Mouse (Mus musculus) A20 (cell line): ENCODE measurements around the gene Kpna4.
A peak's percentile ranks its signal among the peaks of the same experiment; 100 is the strongest.
"Not testable (repeated sequence)": the region's sequence is repeated elsewhere in the genome, so short reads cannot be mapped to it uniquely, and the experiment has no call there.

Source experiments
- DNase-seq: peaks from one replicate; pipeline ENCODE4 v3.0.0-alpha.2; 2011; ENCODE audit warnings: low read depth, low spot score

The Kpna4 gene

DNA sequence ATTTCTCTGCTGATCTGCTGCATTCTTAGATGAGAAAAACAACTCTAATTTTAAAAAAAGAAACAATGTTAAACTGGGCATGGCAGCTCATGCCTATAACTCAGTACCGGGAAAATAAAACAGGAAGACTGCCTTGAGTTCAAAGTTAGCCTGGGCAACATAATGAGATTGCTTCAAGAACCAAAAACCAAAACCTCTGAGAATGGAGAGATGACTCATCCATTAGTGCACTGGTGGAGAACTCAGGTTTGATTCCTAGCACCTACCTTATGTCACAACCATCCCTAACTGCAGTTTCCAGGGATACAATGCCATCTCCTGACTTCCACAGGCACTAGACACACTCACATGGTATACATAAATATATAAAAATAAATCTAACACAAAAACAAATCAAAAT, 17.8 kb downstream of the Kpna4 start:
- DNase-seq = no peak

DNA sequence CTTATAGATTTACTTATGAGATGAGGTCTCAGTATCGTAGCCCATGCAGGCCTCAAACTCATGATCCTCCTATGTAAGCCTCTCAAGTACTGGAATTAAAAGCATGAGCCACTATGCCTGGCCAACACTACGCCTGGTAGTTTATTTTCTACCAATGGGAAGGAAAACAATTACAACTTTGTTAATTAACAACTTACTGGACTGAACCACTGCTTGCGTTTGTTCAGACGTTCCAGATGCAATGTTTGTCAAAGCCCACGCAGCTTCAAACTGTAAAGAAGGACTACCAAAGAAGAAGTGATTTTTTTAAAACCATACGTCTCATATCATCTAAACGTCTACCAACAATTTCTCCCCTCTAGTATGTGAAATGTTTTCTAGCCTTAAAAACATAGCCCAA, 32.5 kb downstream of the Kpna4 start:
- DNase-seq = no peak

DNA sequence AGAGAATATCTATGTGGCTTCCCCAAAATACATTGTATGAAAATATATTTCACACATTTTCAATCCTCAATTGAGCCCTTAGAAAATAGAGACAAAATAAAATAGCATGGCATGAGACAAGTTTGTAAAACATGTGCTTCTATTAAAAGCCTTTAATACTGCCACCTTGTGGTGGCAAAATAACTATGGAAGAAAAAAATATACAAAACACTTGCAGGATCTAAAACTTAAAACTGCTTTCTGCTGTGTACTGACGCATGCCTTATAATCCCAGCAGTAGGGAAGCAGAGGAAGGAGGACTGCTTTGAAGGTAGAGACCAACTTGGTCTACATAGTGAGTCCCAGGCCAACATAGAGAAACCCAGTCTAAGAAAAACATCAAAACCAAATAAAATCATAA, 62.9 kb downstream of the Kpna4 start:
- peak; percentile 71 for DNase-seq

- peak; percentile 63 for DNase-seq
Measured at GRCm38 (mm10) chr3:69062764-69063163, 64.1 kb downstream of the Kpna4 start.

GRCm38 (mm10) chr3:69060672-69061071, 66.2 kb downstream of the Kpna4 start:
- DNase-seq = no peak

DNA sequence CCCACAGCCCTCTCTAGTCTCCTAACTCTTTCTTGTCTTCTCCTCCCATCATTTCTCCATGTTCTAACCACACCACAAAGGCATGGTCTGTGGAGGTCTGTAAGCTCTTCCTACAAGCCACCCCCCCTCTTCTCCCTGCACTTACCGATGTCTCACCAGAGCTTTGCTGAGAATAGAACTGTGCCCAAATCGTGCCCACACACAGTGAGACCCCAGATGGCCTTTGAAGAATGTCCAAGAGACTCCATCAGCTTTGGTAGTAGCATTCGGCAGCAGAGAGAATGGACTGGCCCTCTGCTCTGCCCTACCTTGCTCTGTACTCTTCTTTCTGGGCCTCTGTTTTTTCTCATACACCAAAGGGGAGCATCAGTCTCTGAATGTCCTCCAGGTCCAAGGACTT, 71.0 kb downstream of the Kpna4 start:
- DNase-seq = no peak

DNA sequence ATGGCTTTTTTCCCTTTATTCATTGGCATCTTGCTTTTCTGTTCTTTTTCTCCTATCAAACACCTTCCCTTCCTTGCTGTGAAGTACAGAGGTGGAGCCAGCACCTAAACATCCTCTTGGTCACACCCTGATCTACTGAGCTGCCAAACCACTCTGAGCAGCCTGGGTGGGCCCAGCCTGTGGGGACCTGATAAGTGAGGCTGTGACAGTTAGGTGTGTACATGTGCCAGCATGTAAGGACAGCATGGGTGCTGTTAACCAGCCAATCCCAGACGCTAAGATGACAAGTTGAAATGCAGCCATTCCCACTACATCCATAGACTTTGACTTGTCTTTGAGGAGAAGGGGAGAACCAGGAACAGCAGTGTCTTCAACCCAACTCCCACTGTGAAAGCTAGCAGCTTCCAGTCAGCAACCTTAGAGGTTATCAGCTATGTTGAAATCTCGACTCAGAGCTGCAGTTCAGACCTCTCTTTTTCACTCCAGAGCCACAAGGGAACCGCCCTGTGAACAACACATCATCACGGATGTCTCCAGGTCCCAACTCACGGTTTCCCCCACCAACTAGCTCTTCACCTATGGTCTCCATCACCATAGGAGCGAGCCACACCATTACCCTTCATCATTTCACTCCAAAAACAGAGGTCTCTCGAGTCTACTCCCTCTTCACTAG, 72.0 kb downstream of the Kpna4 start:
- no peak for DNase-seq

- no peak for DNase-seq
Measured at GRCm38 (mm10) chr3:69051894-69052293, 75.0 kb downstream of the Kpna4 start.

GRCm38 (mm10) chr3:69049011-69049410, 77.9 kb downstream of the Kpna4 start:
- no peak for DNase-seq

GRCm38 (mm10) chr3:69047684-69048083, 79.2 kb downstream of the Kpna4 start:
- no peak for DNase-seq

DNA sequence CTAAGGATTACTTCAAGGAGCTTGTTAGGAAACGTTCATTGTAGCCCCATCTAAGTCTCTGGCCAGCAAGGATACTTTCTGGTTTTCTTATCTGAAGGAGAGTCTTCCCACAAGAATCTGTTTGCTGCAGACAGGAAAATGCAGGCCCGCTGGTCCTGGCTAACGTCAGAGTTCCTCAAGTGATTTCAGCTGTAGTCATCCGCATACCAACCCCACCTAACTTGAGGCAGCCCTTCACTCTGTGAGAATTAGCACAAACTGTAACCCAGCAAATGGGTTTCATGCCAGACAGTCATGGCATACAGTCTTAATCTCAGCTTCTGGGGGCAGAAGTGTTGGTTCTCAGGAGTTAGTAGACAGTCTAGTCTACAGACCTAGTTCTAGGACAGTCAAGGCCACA, 80.4 kb downstream of the Kpna4 start:
- no peak for DNase-seq

GRCm38 (mm10) chr3:69045750-69046149, 81.2 kb downstream of the Kpna4 start:
- DNase-seq = no peak

GRCm38 (mm10) chr3:69045400-69045703, 81.6 kb downstream of the Kpna4 start:
- no peak for DNase-seq

DNA sequence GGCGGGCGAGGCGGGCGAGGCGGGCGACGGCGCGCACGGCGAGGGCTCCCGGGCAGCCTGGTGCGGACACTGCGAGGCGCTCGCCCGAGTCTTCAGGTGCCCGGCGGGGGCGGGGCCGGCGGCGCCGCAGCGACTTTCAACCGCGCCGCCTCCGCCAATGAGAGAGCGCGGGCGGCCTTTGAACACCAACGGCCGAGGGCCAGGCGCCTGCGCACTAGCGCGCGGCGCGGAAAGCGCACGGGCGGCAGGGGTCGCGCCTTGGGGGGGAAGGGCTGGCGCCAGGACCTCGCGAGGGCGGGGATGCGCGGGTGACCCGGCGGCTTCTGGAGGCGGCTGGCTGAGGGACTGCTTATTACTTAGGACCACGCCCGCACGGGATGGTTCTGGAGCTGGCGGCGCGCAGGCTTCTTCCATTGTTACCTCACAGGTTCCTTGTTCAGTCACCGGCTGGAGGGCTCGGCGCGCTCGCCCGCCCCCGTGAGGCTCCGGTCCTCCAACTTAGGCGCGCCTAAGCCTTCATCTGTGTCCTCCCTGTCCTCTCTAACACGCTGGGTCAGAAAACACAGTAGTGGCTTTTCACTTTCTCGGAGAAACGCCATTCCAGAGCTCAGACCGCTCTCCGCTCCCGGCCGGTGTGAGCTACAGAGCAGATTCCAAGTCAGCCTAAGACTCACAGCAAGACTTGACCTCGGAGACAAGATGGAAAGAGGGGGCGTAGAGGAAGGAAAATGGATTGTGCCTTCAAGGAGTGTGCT, 82.1 kb downstream of the Kpna4 start, which contains the start of gene Trim59:
TSS of gene Trim59 (minus strand) at position 111 of the 755 bp plus-strand sequence.
- peak; percentile 95 for DNase-seq

DNA sequence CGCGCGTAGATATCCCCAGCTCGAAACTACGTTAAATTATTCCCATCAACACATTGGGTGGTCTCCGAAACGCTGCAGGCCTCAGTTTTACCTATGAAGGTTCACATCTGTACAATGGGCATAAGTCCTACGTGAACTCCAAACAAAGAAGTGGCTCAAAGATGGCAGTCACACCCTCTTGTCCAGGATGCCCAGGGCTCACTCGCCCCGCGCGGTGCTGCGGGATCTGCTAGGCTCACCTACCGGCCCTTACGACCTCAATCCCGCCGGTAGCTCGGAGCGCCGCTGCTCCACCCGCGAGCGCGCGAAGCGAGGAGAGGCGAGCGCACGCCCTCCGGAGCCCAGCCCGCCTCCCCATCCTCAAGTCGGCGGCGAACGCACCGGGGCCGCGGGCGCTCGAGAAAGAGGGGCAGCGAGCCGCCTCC, 82.7 kb downstream of the Kpna4 start:
- DNase-seq = peak; percentile 81

DNA sequence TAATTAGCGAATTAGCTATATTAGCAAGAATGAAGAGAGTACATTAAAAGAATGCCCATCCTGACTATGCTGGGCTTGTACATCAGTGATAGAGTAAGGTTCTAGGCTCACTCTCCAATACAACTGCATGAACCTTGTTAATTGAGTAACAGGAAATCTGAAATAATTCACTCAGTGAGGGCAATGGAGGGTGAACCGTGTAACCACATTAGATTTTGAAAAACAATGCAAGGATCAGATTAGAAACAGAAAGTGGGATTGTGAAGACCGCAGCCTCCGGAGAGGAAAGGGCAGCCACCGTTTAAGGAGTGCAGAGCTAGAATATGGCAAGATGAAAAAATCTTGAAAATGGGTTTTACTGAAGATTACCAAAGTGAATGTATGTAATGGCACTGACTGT, 85.6 kb downstream of the Kpna4 start:
- peak; percentile 68 for DNase-seq

DNA sequence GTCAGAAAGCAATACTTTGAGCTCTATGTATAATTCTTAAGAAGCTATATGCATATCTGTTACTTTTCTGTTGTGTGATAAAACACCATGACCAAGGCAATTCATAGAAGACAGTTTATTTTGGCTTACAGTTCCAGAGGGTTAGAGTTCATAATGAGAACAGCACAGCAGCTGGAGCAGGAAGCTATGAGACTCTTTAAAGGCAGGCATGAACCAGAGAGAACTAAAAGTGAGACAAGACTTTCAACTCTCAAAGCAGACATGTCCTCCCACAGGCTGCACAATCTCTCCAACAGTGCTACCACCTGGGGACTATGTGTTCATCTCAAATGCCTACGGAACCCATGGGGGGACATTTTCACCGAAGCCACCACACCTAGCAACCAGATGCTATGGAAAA, 86.8 kb downstream of the Kpna4 start:
- peak; percentile 56 for DNase-seq

GRCm38 (mm10) chr3:69026133-69026783, 100.7 kb downstream of the Kpna4 start:
- no peak for DNase-seq

- DNase-seq = no peak
Measured at GRCm38 (mm10) chr3:69020764-69021163, 106.1 kb downstream of the Kpna4 start.

- DNase-seq = peak; percentile 61
Measured at GRCm38 (mm10) chr3:69020285-69020684, 106.6 kb downstream of the Kpna4 start.

- not testable (repeated sequence) for DNase-seq
Measured at GRCm38 (mm10) chr3:69018635-69019034, 108.3 kb downstream of the Kpna4 start.

GRCm38 (mm10) chr3:69017181-69017580, 109.7 kb downstream of the Kpna4 start:
- DNase-seq = no peak
